Mouse (Mus musculus) cerebellum, adult (tissue): ENCODE measurements around the gene Hoxc8.

Experiments used
- ATAC-seq: cut with Nextera tagmentation; 2 replicates; pipeline ENCODE4 v1.9.2; 2017; ENCODE audit warnings: mild to moderate bottlenecking, moderate library complexity, mixed read lengths; ENCODE audit not compliant: insufficient number of reproducible peaks, low FRiP score, low TSS enrichment

Gene Hoxc8

GRCm38 (mm10) chr15:103028916-103029512 is 38.6 kb downstream of the Hoxc8 start:
- ATAC-seq = no peak

GRCm38 (mm10) chr15:103030142-103030541 is 39.7 kb downstream of the Hoxc8 start:
- no peak for ATAC-seq

- no peak for ATAC-seq
Measured at GRCm38 (mm10) chr15:103032167-103032566, 41.8 kb downstream of the Hoxc8 start.

GRCm38 (mm10) chr15:103032646-103033575 is 42.5 kb downstream of the Hoxc8 start:
- ATAC-seq = no peak

GRCm38 (mm10) chr15:103034043-103034806 is 43.8 kb downstream of the Hoxc8 start:
- no peak for ATAC-seq

GRCm38 (mm10) chr15:103034807-103035547 is 44.6 kb downstream of the Hoxc8 start:
- ATAC-seq = no peak

- ATAC-seq = no peak
Measured at GRCm38 (mm10) chr15:103035548-103035881, 45.1 kb downstream of the Hoxc8 start.

GRCm38 (mm10) chr15:103037579-103037978 is 47.2 kb downstream of the Hoxc8 start:
- ATAC-seq = no peak

GRCm38 (mm10) chr15:103038701-103039480 is 48.5 kb downstream of the Hoxc8 start:
- ATAC-seq = no peak

GRCm38 (mm10) chr15:103039609-103040008 is 49.2 kb downstream of the Hoxc8 start:
- ATAC-seq = no peak

GRCm38 (mm10) chr15:103040601-103041000 is 50.2 kb downstream of the Hoxc8 start:
- ATAC-seq = no peak

GRCm38 (mm10) chr15:103041613-103042012 is 51.2 kb downstream of the Hoxc8 start:
- ATAC-seq = no peak

- no peak for ATAC-seq
Measured at GRCm38 (mm10) chr15:103042209-103042608, 51.8 kb downstream of the Hoxc8 start.
